Mouse (Mus musculus): Measurements from ENCODE around the gene Ropn1l.

The Ropn1l gene

GRCm38 (mm10) chr15:31442698-31443097 lies 10.8 kb downstream of the Ropn1l start:
- no peak for DNase-seq (ENCODE audit: low spot score)

GRCm38 (mm10) chr15:31441996-31442395 lies 11.5 kb downstream of the Ropn1l start:
- DNase-seq (ENCODE audit: low spot score) = no peak

- no peak for DNase-seq (ENCODE audit: low spot score)
Observed at GRCm38 (mm10) chr15:31436811-31437210, 16.7 kb downstream of the Ropn1l start.

GRCm38 (mm10) chr15:31436083-31436482 lies 17.5 kb downstream of the Ropn1l start:
- no peak for DNase-seq (ENCODE audit: low spot score)

- no peak for DNase-seq (ENCODE audit: low spot score)
Observed at GRCm38 (mm10) chr15:31433768-31434167, 19.8 kb downstream of the Ropn1l start.

- DNase-seq (ENCODE audit: low spot score) = no peak
Observed at GRCm38 (mm10) chr15:31431847-31432246, 21.7 kb downstream of the Ropn1l start.

- DNase-seq (ENCODE audit: low spot score) = no peak
Observed at GRCm38 (mm10) chr15:31430014-31430413, 23.5 kb downstream of the Ropn1l start.

GRCm38 (mm10) chr15:31429429-31429828 lies 24.1 kb downstream of the Ropn1l start:
- DNase-seq (ENCODE audit: low spot score) = no peak

- DNase-seq (ENCODE audit: low spot score) = no peak
Observed at GRCm38 (mm10) chr15:31428571-31428970, 25.0 kb downstream of the Ropn1l start.

GRCm38 (mm10) chr15:31427390-31427789 lies 26.1 kb downstream of the Ropn1l start:
- no peak for DNase-seq (ENCODE audit: low spot score)

- no peak for DNase-seq (ENCODE audit: low spot score)
Observed at GRCm38 (mm10) chr15:31426066-31426706, 27.4 kb downstream of the Ropn1l start.

- no peak for DNase-seq (ENCODE audit: low spot score)
Observed at GRCm38 (mm10) chr15:31422649-31423369, 30.7 kb downstream of the Ropn1l start.

- DNase-seq (ENCODE audit: low spot score) = no peak
Observed at GRCm38 (mm10) chr15:31419037-31419436, 34.5 kb downstream of the Ropn1l start.

GRCm38 (mm10) chr15:31418686-31419024 lies 34.9 kb downstream of the Ropn1l start:
- DNase-seq (ENCODE audit: low spot score) = no peak

- DNase-seq (ENCODE audit: low spot score) = peak; percentile 39
Observed at GRCm38 (mm10) chr15:31417796-31418685, 35.5 kb downstream of the Ropn1l start.

GRCm38 (mm10) chr15:31417409-31417795 lies 36.1 kb downstream of the Ropn1l start:
- no peak for DNase-seq (ENCODE audit: low spot score)

- DNase-seq (ENCODE audit: low spot score) = no peak
Observed at GRCm38 (mm10) chr15:31415181-31415580, 38.4 kb downstream of the Ropn1l start.

GRCm38 (mm10) chr15:31414179-31414898 lies 39.2 kb downstream of the Ropn1l start:
- DNase-seq (ENCODE audit: low spot score) = no peak

- no peak for DNase-seq (ENCODE audit: low spot score)
Observed at GRCm38 (mm10) chr15:31413662-31414061, 39.9 kb downstream of the Ropn1l start.

GRCm38 (mm10) chr15:31412933-31413332 lies 40.6 kb downstream of the Ropn1l start:
- DNase-seq (ENCODE audit: low spot score) = no peak

GRCm38 (mm10) chr15:31412436-31412835 lies 41.1 kb downstream of the Ropn1l start:
- no peak for DNase-seq (ENCODE audit: low spot score)

- DNase-seq (ENCODE audit: low spot score) = no peak
Observed at GRCm38 (mm10) chr15:31407490-31407889, 46.0 kb downstream of the Ropn1l start.

All from spleen, adult 12 weeks (tissue).